Mouse (Mus musculus) MEL (cell line): ENCODE results near the gene Ppp1r12a.

Experiments
- CTCF ChIP-seq, 3 experiments: IDR thresholded peaks in 2 of 3; conservative IDR thresholded peaks in 1 of 3; 2 replicates each; pipeline ENCODE4 v1.5.1; 2011 to 2012; ENCODE audit warnings: low read length in 3 of 3, low read depth in 2 of 3, mild to moderate bottlenecking in 2 of 3, improper control_type of control experiment in 1 of 3, inconsistent platforms in 1 of 3, mixed read lengths in 1 of 3, moderate library complexity in 1 of 3; ENCODE audit not compliant: control insufficient read depth in 1 of 3, insufficient read depth in 1 of 3, poor library complexity in 1 of 3, severe bottlenecking in 1 of 3
- E2F4 ChIP-seq: IDR thresholded peaks from 2 replicates; pipeline ENCODE4 v1.6.1; 2011; ENCODE audit warnings: low read depth, low read length, improper control_type of control experiment, borderline replicate concordance
- ELF1 ChIP-seq: IDR thresholded peaks from 2 replicates; pipeline ENCODE4 v1.6.1; 2014; ENCODE audit warnings: low read depth, mild to moderate bottlenecking, inconsistent platforms, low read length, improper control_type of control experiment, moderate library complexity
- GATA1 ChIP-seq: IDR thresholded peaks from 2 replicates; pipeline ENCODE4 v1.6.1; 2011; ENCODE audit warnings: low read depth, low read length, improper control_type of control experiment
- JUND ChIP-seq: IDR thresholded peaks from 2 replicates; pipeline ENCODE4 v1.6.1; 2011; ENCODE audit warnings: low read depth, mild to moderate bottlenecking, improper control_type of control experiment, low read length
- MAX ChIP-seq: IDR thresholded peaks from 2 replicates; pipeline ENCODE4 v1.6.1; 2011; ENCODE audit warnings: low read length, improper control_type of control experiment
- POLR2A ChIP-seq, 2 experiments: IDR thresholded peaks; 2 replicates each; pipeline ENCODE4 v1.6.1; 2011 to 2012; ENCODE audit warnings: low read length in 2 of 2, mild to moderate bottlenecking in 2 of 2, control low read depth in 1 of 2, improper control_type of control experiment in 1 of 2, low read depth in 1 of 2, moderate library complexity in 1 of 2; ENCODE audit not compliant: control insufficient read depth in 1 of 2, insufficient read depth in 1 of 2, poor library complexity in 1 of 2
- RAD21 ChIP-seq: IDR thresholded peaks from 2 replicates; pipeline ENCODE4 v1.6.1; 2011; ENCODE audit warnings: mild to moderate bottlenecking, low read depth, low read length, improper control_type of control experiment

DNA sequence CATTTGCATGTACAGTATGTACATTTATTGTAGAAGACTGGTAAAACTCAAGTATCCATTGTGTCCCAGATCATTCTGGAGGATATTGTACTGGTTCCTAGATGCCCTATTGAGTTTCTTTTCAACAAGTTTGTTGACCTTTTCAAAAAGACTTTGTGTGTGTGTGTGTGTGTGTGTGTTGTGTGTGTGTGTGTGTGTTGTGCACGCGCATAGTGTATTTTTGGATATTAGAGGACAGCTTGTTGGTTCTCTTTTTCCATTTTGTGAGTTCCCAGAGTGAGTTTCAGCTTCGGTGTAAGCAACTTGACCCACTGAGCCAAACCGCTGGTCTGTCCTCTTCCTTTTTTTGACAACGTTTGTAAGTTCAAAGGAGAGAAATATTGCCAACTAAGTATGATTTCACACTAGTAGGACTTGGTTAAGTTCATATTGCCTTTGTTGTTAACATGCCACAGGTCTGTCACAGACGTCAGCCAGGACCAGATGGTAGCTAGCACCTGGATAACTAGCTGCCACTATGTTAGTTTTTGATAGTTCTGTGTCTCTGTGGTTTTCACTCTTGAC lies 16.4 kb downstream of the Ppp1r12a start:
- TF ChIP-seq POLR2A (IDR thresholded peaks at IDR 0.05; ENCODE audit: control insufficient read depth in 1 of 2, insufficient read depth in 1 of 2, low read depth in 1 of 2, low read length in 2 of 2, poor library complexity in 1 of 2): no peak
- no peak for TF ChIP-seq MAX
- TF ChIP-seq CTCF (IDR thresholded peaks at IDR 0.05 in 2 of 3, conservative IDR thresholded peaks at IDR 0.05 in 1 of 3; ENCODE audit: control insufficient read depth in 1 of 3, insufficient read depth in 1 of 3, low read depth in 2 of 3, low read length in 3 of 3, poor library complexity in 1 of 3, severe bottlenecking in 1 of 3): no peak
- no peak for TF ChIP-seq E2F4
- TF ChIP-seq ELF1: no peak
- TF ChIP-seq JUND: no peak
- no peak for TF ChIP-seq RAD21
- no peak for TF ChIP-seq GATA1
